Mouse (Mus musculus) layer of hippocampus, postnatal 25 days (tissue): Measurements from ENCODE around the gene Phf10. TPM values are rescaled to one million over a fixed set of nuclear protein-coding genes. Genes with fewer than 3 reads are reported as not detected.
"Not testable (repeated sequence)": the region's sequence is repeated elsewhere in the genome, so short reads cannot be mapped to it uniquely, and the experiment has no call there.

Source experiments
- DNase-seq, 2 experiments: peaks; one replicate each; pipeline ENCODE4 v3.0.0; 2022; ENCODE audit warnings: mixed read lengths in 2 of 2, low spot score in 1 of 2; ENCODE audit errors: extremely low spot score in 1 of 2
- total RNA-seq, 2 experiments: library from RNA; stranded (reverse); gene quantifications; 2 replicates each; pipeline ENCODE4 v1.2.3; 2021

The Phf10 gene
- 10 to 100 TPM; 57.4 to 62.0 TPM for total RNA-seq

DNA sequence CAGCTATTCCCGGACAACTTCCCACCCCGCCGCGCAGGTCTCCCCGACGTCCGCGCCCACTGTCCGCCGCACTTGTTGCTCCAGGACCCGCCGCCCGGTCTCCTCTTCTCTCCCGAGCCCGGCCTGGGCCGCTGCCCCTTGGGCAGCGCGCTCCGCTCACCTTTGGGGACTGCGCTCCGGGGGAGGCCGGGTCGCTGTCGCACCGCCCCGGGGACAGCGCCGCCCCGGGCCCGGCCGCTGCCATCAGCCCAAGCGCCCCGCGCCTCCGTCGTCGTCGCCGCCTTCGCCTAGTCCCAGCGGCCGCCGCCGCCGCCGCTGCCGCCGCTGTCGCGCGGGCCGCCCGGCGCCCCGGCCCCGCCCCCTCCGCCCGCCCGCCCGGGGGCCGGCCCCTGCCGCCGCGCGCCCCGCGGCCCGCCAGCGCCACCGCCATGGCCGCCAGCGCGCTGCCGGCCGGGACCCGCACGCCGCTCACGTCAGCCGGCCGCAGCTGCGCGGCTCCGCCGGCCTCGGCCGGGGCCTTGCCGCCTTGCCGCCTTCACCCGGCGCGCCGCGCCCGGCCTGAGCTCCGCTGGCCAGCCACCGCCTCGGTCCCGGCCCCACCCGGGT lies at the start of gene Phf10:
Gene Phf10, minus strand, starts transcription at position 323 of the 606 bp plus-strand sequence.
- not testable (repeated sequence) for DNase-seq

DNA sequence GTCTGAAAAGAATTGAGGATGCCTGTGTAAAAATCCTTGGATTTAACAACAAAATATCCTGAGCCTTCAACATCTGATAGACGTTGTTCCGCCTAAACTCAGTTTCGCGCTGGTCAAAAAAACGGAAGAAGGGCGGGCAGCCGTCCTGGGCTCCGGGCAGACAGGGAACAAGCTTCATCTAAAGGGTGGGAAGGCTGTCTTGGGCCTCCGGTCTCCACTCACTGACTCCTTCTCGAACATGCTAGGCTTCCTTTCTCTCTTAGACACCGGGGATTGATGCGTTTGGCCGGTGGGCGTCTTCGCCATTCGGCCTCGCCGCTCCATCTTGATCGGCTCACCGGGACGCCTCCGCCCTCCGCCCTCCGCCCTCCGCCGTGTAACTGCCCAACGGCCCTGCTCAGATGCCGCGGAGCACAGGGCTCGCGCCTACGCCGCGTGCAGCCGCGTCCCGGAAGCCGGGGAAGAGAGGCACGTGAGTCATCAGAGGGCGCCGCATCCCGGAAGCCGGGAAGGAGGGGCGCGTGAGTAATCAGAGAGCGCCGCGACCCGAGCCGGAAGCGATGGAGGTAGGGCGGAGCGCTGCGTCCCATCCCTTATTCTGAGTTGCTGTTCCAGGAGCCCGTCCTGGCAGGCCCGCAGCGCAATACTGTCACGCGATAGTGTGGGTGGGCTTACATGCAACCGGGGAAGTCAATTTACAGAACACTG lies 48.8 kb upstream of the Phf10 start, which contains the start of gene Gm3435:
Gene Gm3435, plus strand, starts transcription at position 471 of the 708 bp plus-strand sequence.
- not testable (repeated sequence) for DNase-seq

DNA sequence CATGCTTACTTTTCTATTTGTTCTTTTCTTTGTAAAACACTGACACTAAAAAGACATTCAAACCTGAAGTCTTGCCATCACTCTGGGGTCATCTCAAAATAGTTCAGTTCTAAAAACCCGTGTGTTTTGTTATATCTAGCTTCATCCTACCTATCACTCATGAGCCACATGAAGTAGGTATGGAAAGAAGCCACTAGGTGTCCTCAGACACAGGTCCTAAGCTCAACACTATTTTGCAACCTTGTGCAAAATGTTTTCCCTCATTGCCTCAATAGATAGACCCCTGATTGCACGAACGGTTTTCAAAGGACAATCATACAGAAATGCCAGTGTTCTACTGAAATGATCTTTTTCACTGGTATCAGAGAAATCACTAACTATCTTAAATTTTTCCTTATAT lies 48.0 kb upstream of the Phf10 start:
- not testable (repeated sequence) for DNase-seq

DNA sequence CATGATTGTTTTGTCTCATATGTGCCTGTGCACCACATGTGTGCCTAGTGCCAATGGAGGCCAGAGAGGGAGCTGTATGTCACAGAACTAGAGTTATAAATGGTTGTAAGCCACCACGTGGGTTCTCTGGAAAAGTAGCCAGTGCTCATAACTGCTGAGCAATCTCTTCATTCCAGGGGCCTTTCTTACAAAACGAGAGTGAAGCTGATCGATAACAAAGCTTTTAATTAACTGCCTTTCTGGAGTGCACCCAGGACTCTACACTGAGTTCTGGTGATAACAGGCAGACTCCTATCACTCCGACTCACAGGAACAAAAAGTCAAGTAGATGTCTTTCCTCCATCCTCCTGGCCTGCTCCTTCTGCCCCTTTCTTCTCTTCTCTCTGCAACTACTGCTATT lies 39.0 kb upstream of the Phf10 start:
- DNase-seq: not testable (repeated sequence)

DNA sequence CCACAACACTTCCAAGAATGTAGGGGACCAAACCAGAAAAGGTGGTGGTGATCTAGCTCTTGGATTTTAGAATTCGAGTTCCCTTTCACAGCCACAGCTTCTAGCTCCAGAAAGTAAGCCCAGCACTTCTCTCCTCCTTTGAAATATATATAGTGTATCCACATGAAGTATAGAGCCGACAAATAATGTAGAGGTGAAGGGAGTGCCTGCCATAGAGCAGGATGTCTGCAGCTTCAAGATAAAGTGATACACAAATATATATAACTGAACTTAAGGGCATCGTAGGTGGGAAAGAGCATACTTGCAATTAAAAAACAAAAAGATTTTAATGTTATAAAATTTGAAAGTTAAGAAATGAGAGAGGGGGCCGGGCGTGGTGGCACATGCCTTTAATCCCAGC lies 33.1 kb upstream of the Phf10 start:
- not testable (repeated sequence) for DNase-seq

DNA sequence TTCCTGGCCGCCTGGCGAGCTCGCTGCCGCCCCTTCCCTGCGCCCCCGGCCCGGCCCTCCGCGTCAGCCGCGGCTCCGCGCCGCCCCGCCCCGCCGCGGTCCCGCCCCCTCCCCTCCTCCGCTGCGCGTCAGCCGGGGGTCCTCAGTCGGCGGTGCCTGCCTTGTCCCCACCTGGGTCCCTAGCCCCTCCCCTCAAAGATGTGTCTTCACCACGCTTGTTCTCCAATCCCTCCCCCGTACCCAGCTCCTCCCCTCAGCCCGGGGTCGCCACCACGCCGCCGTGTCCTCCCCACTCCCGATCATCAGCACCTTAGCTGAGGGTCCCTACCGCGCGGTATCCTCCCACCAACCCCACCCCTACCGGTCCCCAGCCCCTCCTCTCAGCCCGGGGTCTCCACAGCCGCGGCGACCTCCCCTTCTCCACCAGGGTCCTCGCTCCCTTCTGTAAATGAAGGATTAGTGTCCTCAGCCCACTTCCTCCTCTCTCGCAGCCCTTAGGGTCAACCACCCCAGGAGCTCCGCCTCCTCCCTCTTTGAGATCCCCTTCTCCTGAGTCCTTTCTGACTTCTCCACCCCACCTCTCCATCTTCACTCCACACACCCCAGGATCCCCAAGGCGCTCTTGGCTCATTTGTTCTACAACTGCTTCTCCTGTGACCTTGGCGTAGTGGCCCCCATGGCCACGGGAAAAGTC lies 32.2 kb upstream of the Phf10 start:
- not testable (repeated sequence) for DNase-seq

DNA sequence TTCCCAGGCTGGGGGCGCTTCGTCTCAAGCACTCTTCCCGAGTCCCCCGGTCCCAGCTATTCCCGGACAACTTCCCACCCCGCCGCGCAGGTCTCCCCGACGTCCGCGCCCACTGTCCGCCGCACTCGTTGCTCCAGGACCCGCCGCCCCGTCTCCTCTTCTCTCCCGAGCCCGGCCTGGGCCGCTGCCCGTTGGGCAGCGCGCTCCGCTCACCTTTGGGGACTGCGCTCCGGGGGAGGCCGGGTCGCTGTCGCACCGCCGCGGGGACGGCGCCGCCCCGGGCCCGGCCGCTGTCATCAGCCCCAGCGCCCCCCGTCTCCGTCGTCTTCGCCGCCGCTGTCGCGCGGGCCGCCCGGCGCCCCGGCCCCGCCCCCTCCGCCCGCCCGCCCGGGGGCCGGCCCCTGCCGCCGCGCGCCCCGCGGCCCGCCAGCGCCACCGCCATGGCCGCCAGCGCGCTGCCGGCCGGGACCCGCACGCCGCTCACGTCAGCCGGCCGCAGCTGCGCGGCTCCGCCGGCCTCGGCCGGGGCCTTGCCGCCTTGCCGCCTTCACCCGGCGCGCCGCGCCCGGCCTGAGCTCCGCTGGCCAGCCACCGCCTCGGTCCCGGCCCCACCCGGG lies 31.6 kb upstream of the Phf10 start:
- DNase-seq: not testable (repeated sequence)

DNA sequence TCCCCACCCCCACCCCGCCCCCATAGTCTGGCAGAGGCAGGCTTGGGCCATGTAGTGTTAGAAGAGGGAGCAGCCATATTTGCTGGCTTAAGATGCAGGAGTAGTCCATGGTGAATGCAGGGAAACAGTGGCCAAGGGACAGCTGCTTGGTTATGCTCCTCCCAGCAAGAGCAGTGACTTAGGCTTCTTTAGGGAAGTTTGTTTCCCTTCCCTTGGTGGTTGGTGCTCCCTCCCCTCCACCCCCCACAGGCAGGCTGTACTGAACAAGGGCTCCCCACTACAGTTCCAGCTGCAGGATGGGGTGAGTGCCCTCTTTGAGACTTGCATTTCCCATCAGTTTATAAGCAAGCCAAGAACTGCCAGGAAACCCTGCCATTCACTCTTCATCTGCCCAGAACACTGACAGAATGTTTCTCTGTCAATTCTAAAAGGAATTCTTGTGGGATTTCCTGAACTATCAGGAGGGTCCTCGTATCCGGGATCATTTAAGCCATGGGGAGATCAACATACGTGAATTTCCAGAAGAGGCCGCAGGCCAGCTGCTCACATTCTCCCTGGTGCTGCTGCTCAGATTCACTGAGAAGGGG lies 29.1 kb upstream of the Phf10 start:
- peak; percentile 4 to 5 for DNase-seq

DNA sequence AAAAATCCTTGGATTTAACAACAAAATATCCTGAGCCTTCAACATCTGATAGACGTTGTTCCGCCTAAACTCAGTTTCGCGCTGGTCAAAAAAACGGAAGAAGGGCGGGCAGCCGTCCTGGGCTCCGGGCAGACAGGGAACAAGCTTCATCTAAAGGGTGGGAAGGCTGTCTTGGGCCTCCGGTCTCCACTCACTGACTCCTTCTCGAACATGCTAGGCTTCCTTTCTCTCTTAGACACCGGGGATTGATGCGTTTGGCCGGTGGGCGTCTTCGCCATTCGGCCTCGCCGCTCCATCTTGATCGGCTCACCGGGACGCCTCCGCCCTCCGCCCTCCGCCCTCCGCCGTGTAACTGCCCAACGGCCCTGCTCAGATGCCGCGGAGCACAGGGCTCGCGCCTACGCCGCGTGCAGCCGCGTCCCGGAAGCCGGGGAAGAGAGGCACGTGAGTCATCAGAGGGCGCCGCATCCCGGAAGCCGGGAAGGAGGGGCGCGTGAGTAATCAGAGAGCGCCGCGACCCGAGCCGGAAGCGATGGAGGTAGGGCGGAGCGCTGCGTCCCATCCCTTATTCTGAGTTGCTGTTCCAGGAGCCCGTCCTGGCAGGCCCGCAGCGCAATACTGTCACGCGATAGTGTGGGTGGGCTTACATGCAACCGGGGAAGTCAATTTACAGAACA lies 17.4 kb upstream of the Phf10 start, which contains the start of the genes 9030025P20Rik and Gm3417:
Gene 9030025P20Rik, plus strand, starts transcription at position 107 of the 677 bp plus-strand sequence.
Gene Gm3417, minus strand, starts transcription at position 429 of the 677 bp plus-strand sequence.
- not testable (repeated sequence) for DNase-seq

DNA sequence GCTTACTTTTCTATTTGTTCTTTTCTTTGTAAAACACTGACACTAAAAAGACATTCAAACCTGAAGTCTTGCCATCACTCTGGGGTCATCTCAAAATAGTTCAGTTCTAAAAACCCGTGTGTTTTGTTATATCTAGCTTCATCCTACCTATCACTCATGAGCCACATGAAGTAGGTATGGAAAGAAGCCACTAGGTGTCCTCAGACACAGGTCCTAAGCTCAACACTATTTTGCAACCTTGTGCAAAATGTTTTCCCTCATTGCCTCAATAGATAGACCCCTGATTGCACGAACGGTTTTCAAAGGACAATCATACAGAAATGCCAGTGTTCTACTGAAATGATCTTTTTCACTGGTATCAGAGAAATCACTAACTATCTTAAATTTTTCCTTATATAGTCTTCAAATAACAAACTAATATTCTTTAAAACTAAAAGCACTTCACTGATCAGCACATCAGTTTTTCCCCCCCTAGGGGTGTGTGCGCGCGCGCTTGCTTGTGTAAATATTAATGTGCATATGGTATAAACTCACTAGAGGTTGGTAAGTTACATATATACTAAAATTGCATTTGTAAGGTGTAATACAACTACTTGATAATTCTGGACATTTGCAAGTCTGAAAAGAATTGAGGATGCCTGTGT lies 16.8 kb upstream of the Phf10 start:
- not testable (repeated sequence) for DNase-seq

DNA sequence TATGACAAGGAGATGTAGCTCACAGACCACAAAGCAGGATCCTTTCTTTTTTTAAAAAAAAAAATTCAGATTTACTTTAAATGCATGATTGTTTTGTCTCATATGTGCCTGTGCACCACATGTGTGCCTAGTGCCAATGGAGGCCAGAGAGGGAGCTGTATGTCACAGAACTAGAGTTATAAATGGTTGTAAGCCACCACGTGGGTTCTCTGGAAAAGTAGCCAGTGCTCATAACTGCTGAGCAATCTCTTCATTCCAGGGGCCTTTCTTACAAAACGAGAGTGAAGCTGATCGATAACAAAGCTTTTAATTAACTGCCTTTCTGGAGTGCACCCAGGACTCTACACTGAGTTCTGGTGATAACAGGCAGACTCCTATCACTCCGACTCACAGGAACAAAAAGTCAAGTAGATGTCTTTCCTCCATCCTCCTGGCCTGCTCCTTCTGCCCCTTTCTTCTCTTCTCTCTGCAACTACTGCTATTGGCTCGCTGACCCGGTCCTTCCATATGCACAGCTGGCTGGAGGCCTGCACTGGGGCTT lies 7.4 kb upstream of the Phf10 start:
- DNase-seq: not testable (repeated sequence)

DNA sequence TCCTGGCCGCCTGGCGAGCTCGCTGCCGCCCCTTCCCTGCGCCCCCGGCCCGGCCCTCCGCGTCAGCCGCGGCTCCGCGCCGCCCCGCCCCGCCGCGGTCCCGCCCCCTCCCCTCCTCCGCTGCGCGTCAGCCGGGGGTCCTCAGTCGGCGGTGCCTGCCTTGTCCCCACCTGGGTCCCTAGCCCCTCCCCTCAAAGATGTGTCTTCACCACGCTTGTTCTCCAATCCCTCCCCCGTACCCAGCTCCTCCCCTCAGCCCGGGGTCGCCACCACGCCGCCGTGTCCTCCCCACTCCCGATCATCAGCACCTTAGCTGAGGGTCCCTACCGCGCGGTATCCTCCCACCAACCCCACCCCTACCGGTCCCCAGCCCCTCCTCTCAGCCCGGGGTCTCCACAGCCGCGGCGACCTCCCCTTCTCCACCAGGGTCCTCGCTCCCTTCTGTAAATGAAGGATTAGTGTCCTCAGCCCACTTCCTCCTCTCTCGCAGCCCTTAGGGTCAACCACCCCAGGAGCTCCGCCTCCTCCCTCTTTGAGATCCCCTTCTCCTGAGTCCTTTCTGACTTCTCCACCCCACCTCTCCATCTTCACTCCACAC lies 583 bp upstream of the Phf10 start:
- not testable (repeated sequence) for DNase-seq

DNA sequence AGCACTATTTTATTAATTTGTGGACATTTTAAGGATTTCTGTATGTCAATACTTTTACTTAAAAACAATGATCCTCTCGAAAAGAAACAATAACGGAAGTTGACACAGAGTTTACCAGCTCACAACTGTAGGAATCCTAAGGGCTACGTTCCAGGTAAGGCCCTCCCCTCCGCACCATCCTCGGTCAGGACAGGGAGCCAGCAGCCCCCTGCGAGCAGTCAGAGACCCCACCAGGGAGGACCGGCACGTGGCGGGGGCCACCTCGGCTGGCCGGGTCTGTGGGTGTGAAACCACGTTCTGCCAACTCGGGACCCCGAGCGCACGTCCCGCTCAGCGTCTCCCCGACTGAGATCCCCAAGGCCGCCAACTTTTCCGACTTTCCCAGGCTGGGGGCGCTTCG lies 553 bp downstream of the Phf10 start:
- no peak for DNase-seq

DNA sequence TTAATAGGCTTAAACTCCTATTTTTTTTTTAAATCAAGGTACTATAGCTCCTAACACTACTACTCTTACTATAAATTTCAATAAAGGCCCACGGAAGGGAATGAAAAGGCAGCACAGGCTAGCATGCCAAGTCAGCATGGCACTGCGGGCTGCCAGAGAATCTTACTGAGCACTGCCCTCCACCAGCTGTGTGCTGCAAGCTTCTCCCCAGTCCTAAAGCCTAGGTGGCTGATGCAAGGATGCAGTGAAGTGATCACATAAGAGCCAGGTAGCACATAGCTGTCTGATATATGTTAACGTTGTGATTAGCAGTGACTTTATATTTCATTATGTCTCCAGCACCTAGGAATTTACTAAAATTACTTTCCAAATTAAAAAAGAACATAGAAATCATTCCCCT lies 1.1 kb downstream of the Phf10 start:
- DNase-seq: no peak

DNA sequence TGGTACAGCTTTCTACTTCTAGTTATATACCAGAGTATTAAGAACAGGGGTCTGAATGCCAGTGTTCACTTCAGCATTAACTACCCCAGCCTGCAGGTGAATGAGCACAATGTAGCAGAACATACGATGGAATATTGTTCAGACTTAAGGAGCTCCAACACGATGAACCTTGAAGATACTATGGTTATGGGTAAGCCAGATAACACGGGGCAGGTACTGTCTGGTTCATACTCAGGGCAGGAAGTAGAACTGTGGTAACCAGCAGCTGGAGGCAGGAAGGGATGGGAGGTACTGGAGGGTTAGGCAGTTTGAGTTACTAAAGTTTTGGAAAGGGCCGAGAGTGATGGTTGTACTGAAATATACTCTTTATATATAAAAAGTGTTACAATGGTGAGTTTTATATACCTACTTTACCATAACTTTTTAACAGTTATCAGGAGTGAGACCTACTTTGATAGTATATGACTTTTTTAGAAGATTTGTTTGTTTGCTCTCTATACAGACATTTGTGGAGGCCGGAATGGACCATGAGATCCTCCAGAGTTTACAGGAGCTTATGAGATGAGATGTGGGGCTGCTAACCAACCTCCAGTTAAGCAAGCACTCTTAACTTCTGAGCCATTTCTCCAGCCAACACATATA lies 2.3 kb downstream of the Phf10 start:
- DNase-seq: no peak

DNA sequence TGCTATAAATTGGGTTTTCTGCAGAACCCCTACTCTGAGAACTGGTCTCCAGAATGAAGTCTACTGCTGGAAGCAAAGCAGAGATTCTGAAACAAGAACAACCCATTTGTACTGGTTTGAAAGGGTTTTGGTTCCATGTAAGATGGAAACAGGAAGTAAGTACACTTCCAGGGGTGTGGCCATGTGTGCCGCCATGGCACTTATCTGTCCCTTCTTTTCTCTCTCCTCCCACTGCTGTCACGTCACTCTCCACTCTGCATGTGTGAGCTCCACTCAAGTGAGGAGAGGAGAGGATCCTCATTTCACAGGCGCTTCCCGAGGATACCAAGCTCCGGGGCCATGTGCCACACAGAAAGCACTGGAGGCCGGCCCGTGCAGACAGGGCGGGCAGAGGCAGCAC lies 7.6 kb downstream of the Phf10 start:
- no peak for DNase-seq

DNA sequence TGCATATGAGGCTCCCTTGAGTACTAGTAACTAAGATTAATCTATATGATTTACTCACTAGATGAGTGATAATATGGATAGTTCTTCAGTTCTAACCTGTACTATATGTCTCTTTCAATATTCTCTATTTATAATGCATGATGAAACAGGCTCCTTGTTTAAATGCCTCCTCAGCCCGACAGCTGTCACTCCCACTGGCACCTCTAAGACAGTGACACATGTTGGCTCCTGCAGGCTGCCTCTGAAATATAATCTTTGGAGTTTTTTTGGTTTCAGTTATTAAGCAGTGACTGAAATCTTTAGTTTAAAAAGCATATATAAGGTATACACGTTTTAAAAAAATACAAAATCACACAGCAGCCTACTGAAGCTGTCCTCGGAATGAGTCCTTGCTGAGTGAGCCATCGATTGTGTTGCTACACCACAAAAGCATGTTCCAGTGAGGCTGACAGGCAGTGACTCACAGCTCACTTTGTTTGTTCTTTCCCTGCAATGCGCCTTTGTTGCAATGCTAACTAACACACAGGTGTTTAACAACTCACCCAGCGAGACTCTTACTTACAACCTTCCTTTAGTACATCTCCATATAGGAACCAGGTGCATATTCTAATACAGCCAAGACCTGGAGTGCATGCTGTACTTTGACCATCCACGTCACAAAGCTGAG lies 11.8 kb downstream of the Phf10 start:
- no peak for DNase-seq

DNA sequence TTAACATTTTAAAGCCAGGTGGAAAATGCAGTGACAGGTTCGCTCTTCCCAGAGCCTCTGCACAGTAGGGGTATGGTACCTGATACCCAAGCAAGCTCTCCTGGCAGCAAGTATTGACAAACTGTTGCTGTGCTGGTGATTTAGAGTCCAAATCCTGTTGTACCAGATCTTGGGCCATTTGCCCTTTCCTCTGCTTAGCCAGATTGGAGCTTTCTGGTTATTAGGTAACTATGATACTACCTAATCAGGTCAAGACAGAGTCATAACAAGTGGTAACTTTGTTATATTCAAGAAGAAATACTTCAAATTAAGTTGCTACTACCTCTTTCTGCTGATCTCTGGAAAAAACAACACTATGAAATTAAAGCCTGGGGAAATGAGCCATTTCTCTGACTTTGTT lies 16.5 kb downstream of the Phf10 start:
- DNase-seq: no peak
